Mouse (Mus musculus) layer of hippocampus, adult 18-20 months (tissue): Measurements from ENCODE around the gene Fam71a. TPM values are rescaled to one million over a fixed set of nuclear protein-coding genes. Genes with fewer than 3 reads are reported as not detected.

Experiments used
- DNase-seq, 2 experiments: peaks; one replicate each; pipeline ENCODE4 v3.0.0; 2022; ENCODE audit warnings: low spot score in 2 of 2
- total RNA-seq, 2 experiments: library from RNA; stranded (reverse); gene quantifications; 2 replicates each; pipeline ENCODE4 v1.2.3; 2021

The Fam71a gene
- total RNA-seq, 2 experiments from 2014 or later, result not detected

DNA sequence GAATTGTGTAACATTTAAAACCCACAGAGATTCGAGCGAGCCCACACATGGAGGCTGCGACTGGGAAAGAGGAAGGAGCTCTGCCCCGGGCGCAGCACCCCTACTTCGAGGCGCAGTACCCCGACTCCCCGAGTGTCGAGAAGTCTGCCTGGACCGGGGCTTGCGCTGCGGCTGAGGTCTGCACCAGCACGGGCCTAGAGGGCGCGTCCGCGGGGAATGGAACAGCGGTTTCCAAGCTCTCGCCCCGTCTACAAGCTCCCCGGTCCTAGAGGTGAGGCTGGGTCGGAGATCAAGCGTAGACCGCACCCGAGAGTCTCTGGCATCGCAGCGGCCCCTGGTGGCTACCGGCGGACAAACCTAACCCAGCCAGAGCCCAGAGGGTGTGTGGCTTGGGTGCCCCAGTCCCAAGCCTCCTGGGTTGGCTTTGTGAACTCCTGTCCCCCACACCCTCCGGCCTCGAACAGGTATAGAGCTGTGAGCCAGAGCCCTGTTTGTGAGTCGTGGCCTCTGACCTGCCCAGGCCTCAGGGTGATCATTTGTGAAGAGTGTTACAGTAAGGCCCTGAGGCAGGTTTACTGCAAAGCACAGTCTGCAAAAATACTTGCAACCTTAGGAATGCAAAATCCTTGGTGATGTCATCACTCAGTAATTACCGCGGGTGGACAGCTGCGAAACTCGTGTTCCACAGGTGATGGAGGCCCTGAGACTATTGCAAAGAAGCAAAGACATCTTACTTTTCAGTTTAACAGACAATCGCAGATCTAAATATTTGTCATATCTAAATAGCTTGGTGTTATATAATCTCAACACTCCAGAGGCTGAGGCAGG, 38.6 kb downstream of the Fam71a start:
- DNase-seq, result peak in 1 of 2 experiments; percentile 30

DNA sequence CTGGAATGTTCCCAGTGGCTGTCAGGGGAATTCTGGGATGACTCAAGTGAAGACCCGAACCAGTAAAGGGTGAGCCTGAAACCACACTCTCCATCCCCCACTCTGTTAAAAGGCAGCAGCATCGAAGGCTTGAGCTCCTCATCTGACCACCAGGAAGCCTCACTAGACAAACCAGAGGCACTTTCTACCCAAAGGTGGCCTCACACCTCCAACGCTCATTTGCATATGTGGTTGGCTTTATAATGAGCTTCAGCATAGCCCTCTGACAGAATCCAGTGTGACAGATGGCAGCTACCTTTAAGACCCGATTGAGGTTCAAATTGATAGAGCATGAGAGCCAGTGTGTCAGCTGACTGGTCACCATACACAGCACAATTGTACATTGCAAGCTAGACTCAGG, 40.3 kb downstream of the Fam71a start:
- DNase-seq, result no peak

DNA sequence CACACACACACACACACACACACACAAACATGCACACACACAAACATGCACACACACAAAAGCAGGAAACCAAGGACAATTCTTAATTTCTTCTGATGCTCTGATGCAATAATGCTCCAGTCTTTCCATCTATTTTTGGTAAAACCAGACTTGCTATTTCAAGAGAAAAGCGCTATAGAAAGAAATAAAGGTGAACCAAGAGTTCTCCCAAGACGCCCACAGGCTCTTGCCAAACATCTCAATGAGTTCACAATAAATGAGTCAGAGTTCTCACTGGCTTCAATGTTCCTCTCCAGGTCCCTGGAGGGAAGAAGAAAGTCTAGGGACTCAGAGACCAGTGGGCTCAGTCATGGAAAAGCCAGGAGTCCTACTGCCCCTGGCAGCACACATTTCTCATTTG, 40.9 kb downstream of the Fam71a start:
- no peak for DNase-seq

DNA sequence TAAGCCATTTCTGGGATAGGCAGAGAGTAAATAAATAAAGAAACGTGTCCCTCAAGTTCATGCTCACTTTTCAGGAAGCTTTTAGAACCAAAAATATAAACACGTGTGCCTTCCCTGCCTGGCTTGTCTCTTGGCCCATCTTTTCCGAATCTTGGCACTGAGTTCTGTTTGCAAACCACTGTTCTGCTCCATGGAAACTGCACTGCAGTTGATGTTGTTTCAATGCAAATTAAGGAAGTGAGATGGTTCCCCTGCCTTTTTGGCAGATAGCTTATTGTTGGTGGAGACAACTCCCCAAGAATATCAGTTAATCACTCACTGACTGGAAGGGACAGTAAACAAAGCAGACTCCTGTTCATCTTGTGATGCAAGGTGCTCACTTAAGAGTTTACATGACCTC, 41.9 kb downstream of the Fam71a start:
- peak in 1 of 2 experiments; percentile 16 for DNase-seq

DNA sequence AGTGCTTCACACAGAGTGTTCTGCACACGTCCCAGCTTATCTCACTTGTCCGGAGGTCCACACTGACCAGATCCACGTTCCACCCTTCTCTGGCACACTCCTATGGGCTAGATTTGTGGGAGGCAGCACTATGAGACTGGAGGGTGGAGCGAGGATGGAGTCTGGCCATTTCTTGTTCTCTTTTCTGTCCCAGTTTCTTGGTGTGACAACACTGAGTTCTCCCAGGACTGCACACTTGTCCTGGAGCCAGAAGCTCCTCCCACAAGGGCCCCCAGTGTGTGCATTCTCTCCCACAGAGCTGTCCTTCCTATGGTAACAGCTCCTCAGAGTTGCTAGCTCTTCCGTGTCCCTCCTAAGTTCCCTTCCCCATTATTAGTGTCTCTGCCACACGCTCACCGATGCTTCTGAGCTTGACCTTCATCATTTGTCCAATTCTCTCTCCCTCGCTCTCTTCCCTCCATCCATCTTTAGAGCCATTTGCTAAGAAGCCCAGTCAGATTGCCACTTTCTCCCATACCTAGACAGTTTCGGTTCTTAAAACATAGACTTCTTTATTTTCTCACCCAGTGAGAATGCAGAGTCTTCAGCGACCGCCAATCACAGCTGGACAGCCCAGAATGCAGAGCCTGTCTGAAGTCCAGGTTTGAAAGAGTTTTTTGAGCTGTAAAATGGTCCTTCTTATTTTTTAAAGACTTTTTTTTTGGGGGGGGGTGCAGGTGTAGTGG, 48.9 kb downstream of the Fam71a start:
- DNase-seq, result no peak

DNA sequence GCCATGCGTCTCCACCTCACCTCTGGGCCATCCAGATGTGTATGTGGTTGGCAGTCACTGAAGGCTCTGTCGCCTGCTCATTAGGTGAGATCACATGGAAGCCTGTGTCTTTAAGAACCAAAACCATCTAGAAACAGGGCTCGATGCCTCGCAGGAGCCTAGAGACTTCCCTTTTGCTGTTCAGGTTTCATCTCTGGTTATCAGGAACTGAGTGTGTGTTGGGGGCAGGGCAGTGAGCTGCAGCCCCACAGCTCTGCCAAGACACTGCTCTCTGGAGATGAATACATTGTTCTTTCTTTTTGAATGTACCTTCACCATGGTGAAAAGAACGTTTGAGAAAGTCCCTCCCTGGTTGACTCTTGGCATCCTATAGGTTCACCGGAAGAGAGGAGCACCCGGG, 49.7 kb downstream of the Fam71a start:
- DNase-seq, result no peak

Other genes starting within 250 kb of the Fam71a start
- 10 to 100 TPM; 51.7 to 52.3 TPM for gene Angel2, start 239.7 kb downstream of the Fam71a start, total RNA-seq
- gene Vash2, start 185.5 kb downstream of the Fam71a start, total RNA-seq, result 1 to 10 TPM; 1.4 to 1.5 TPM
- gene Flvcr1, start 138.7 kb downstream of the Fam71a start, total RNA-seq, result 10 to 100 TPM; 15.3 to 15.8 TPM
- not detected for gene Spata45, start 128.2 kb downstream of the Fam71a start, total RNA-seq
- gene Tatdn3, start 101.9 kb downstream of the Fam71a start, total RNA-seq, result 10 to 100 TPM; 29.7 to 34.5 TPM
- under 1 TPM; 0.62 to 0.86 TPM for gene Nsl1, start 101.8 kb downstream of the Fam71a start, total RNA-seq
- gene Batf3, start 67.0 kb downstream of the Fam71a start, total RNA-seq, result 1 to 10 TPM; 1.2 to 2.3 TPM
- 1 to 10 TPM; 1.6 to 1.7 TPM for gene Atf3, start 53.2 kb upstream of the Fam71a start, total RNA-seq
- 10 to 100 TPM; 72.9 to 74.4 TPM for gene Nenf, start 153.4 kb upstream of the Fam71a start, total RNA-seq
- 1 to 10 TPM; 8.4 to 8.6 TPM for gene Tmem206, start 161.1 kb upstream of the Fam71a start, total RNA-seq
- gene Ppp2r5a, start 238.5 kb upstream of the Fam71a start, total RNA-seq, result 10 to 100 TPM; 74.6 to 79.3 TPM